Mouse (Mus musculus): Measurements from ENCODE around the gene Ttll4. TPM values are rescaled to one million over a fixed set of nuclear protein-coding genes. Genes with fewer than 3 reads are reported as not detected.

Gene Ttll4
- polyA plus RNA-seq, 1 experiment from 2014 or later = 26.1 TPM

DNA sequence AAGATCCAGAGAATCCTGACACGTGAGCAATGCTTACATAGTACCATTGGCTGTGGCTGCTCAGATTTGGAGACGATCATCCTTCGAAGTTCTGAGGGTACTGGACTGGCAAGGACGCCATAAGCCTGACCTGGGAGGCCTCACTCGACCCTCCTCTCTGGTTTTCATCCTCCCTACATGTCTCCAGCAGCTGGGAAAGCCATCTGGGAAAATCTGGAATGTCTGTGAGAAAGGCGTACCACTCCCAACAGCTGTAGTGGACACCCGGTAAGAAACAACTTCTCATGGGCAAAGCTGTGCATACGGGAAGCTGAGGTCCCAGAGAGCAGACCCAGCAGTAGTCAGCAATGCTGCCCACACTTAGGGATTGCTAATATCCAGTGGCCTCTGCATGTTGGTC lies 90.6 kb downstream of the Ttll4 start:
- peaks cover 10% of the 10 kb centered on the region for H3K4me1 ChIP-seq (ENCODE audit: control insufficient read depth, insufficient read depth, low read length)
- no peaks in the 10 kb centered on the region for H3K9me3 ChIP-seq (ENCODE audit: control insufficient read depth, low read length)
- no peak overlapping the region for H3K9ac ChIP-seq (ENCODE audit: low read depth, low read length)
- ATAC-seq (ENCODE audit: low FRiP score, low TSS enrichment) = no peak
- H3K4me2 ChIP-seq (replicated peaks; ENCODE audit: low read depth, low read length) = no peak overlapping the region
- 83% methylated on average over 8 of the region's 8 CpGs for WGBS
- peaks cover 3% of the 10 kb centered on the region; the same call in 1 of the 2 replicates for H3K27me3 ChIP-seq (ENCODE audit: control insufficient read depth, insufficient read depth, low read length)
- no peak overlapping the region for H3K27ac ChIP-seq (ENCODE audit: low read depth, low read length)
- no peak overlapping the region for H3K4me3 ChIP-seq (ENCODE audit: low read length)
- H3K36me3 ChIP-seq (ENCODE audit: control insufficient read depth, insufficient read depth, low read length) = no peaks in the 10 kb centered on the region

DNA sequence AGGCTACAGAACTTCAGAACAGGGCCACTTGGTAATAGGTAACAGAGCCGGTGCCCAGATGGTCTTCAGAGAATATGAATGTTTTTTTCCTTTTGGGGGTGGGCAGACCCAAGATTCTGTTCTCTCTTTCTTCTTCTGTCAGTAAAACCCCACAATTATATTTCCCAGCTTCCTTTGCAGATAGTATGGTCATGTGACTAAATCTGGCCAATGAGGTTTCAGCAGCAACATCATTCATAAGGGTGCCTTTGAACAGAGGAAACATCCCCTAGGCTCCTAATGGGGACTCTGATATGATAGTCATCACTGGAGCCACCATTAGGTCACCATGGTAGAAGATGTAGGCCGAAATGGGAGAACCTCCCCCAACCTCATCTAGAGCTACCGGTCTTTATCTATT lies 91.3 kb downstream of the Ttll4 start:
- Histone ChIP-seq H3K36me3 (ENCODE audit: control insufficient read depth, insufficient read depth, low read length) (no peaks in the 10 kb centered on the region), H3K4me2 (replicated peaks; ENCODE audit: low read depth, low read length) (no peak overlapping the region), H3K4me1 (ENCODE audit: control insufficient read depth, insufficient read depth, low read length) (peaks cover 10% of the 10 kb centered on the region), H3K9me3 (ENCODE audit: control insufficient read depth, low read length) (no peaks in the 10 kb centered on the region), H3K4me3 (ENCODE audit: low read length) (no peak overlapping the region), H3K27ac (ENCODE audit: low read depth, low read length) (no peak overlapping the region), H3K27me3 (ENCODE audit: control insufficient read depth, insufficient read depth, low read length) (no peaks in the 10 kb centered on the region), H3K9ac (ENCODE audit: low read depth, low read length) (no peak overlapping the region)
- no peak for ATAC-seq (ENCODE audit: low FRiP score, low TSS enrichment)
- WGBS = 100% methylated on average over 3 of the region's 3 CpGs

Other genes starting within 250 kb of the Ttll4 start
- 76.1 and 92.9 TPM in 2 replicates for gene Cnot9, start 155.7 kb upstream of the Ttll4 start, polyA plus RNA-seq (2014; fragmentation: Nextera tagmentation; extraction: Ambion mirVana)
- gene Plcd4, start 118.9 kb upstream of the Ttll4 start, polyA plus RNA-seq (2014; fragmentation: Nextera tagmentation; extraction: Ambion mirVana) = 1.0 and 1.2 TPM in 2 replicates
- 31.9 and 43.9 TPM in 2 replicates for gene Usp37, start 117.5 kb upstream of the Ttll4 start, polyA plus RNA-seq (2014; fragmentation: Nextera tagmentation; extraction: Ambion mirVana)
- gene Zfp142, start 73.5 kb upstream of the Ttll4 start, polyA plus RNA-seq (2014; fragmentation: Nextera tagmentation; extraction: Ambion mirVana) = 5.8 and 10.5 TPM in 2 replicates
- gene Bcs1l, start 73.5 kb upstream of the Ttll4 start, polyA plus RNA-seq (2014; fragmentation: Nextera tagmentation; extraction: Ambion mirVana) = 14.4 and 18.9 TPM in 2 replicates
- 8.1 and 28.3 TPM in 2 replicates for gene Rnf25, start 60.3 kb upstream of the Ttll4 start, polyA plus RNA-seq (2014; fragmentation: Nextera tagmentation; extraction: Ambion mirVana)
- 6.2 and 7.5 TPM in 2 replicates for gene Stk36, start 60.3 kb upstream of the Ttll4 start, polyA plus RNA-seq (2014; fragmentation: Nextera tagmentation; extraction: Ambion mirVana)
- 6.3 and 8.1 TPM in 2 replicates for gene Cyp27a1, start 51.8 kb downstream of the Ttll4 start, polyA plus RNA-seq (2014; fragmentation: Nextera tagmentation; extraction: Ambion mirVana)
- 0.13 and 0.15 TPM in 2 replicates for gene Prkag3, start 87.5 kb downstream of the Ttll4 start, polyA plus RNA-seq (2014; fragmentation: Nextera tagmentation; extraction: Ambion mirVana)
- 3.1 and 3.4 TPM in 2 replicates for gene Wnt6, start 110.1 kb downstream of the Ttll4 start, polyA plus RNA-seq (2014; fragmentation: Nextera tagmentation; extraction: Ambion mirVana)
- 0.70 and 0.91 TPM in 2 replicates for gene Wnt10a, start 129.8 kb downstream of the Ttll4 start, polyA plus RNA-seq (2014; fragmentation: Nextera tagmentation; extraction: Ambion mirVana)
- 0.07 TPM in 1 of 2 replicates, not detected in the other for gene Cdk5r2, start 193.2 kb downstream of the Ttll4 start, polyA plus RNA-seq (2014; fragmentation: Nextera tagmentation; extraction: Ambion mirVana)
- 0.47 and 2.1 TPM in 2 replicates for gene Fev, start 223.7 kb downstream of the Ttll4 start, polyA plus RNA-seq (2014; fragmentation: Nextera tagmentation; extraction: Ambion mirVana)
- not detected in 2 replicates for gene Cryba2, start 231.4 kb downstream of the Ttll4 start, polyA plus RNA-seq (2014; fragmentation: Nextera tagmentation; extraction: Ambion mirVana)